Mouse (Mus musculus) MEL (cell line): ENCODE data around the gene Fam180a. TPM values are rescaled to one million over a fixed set of nuclear protein-coding genes. Genes with fewer than 3 reads are reported as not detected.

Experiments used
- DNase-seq: peaks from one replicate; pipeline ENCODE4 v3.0.0; 2011; ENCODE audit warnings: low read depth, low spot score
- H3K27ac ChIP-seq: 2 replicates; pipeline ENCODE4 v1.5.1; 2012; ENCODE audit warnings: low read depth, mild to moderate bottlenecking, control low read depth, low read length, moderate library complexity; ENCODE audit not compliant: control insufficient read depth
- H3K27me3 ChIP-seq, 2 experiments: fragments of 150-350 bp in 1 of 2; sonication (generic) in 1 of 2; 2 replicates each; pipeline ENCODE4 v1.6.1; 2012; ENCODE audit warnings: low read length in 2 of 2, mild to moderate bottlenecking in 2 of 2, improper control_type of control experiment in 1 of 2, moderate library complexity in 1 of 2; ENCODE audit not compliant: insufficient read depth in 2 of 2, control insufficient read depth in 1 of 2
- H3K36me3 ChIP-seq, 2 experiments: 2 replicates each; pipeline ENCODE4 v1.6.1; 2012 to 2014; ENCODE audit warnings: low read length in 2 of 2, improper control_type of control experiment in 1 of 2, inconsistent platforms in 1 of 2, mild to moderate bottlenecking in 1 of 2; ENCODE audit not compliant: insufficient read depth in 2 of 2, control insufficient read depth in 1 of 2
- H3K4me1 ChIP-seq, 2 experiments: fragments of 150-350 bp in 1 of 2; sonication (generic) in 1 of 2; 2 replicates each; pipeline ENCODE4 v1.6.1; 2012; ENCODE audit warnings: low read length in 2 of 2, improper control_type of control experiment in 1 of 2, mild to moderate bottlenecking in 1 of 2; ENCODE audit not compliant: insufficient read depth in 2 of 2, control insufficient read depth in 1 of 2
- H3K4me3 ChIP-seq, 2 experiments: fragments of 150-350 bp in 1 of 2; sonication (generic) in 1 of 2; 2 replicates each; pipeline ENCODE4 v1.5.1; 2012; ENCODE audit warnings: low read depth in 2 of 2, low read length in 2 of 2, mild to moderate bottlenecking in 2 of 2, moderate library complexity in 2 of 2, control low read depth in 1 of 2, improper control_type of control experiment in 1 of 2; ENCODE audit not compliant: control insufficient read depth in 1 of 2, insufficient read depth in 1 of 2
- H3K79me2 ChIP-seq: 2 replicates; pipeline ENCODE4 v1.6.1; 2012; ENCODE audit warnings: mild to moderate bottlenecking, low read length, moderate library complexity; ENCODE audit not compliant: control insufficient read depth, poor library complexity, insufficient read depth
- H3K9ac ChIP-seq: 2 replicates; pipeline ENCODE4 v1.6.1; 2012; ENCODE audit warnings: low read depth, mild to moderate bottlenecking, control low read depth, low read length, moderate library complexity; ENCODE audit not compliant: control insufficient read depth, poor library complexity, severe bottlenecking
- H3K9me3 ChIP-seq: fragments of 150-350 bp; sonication (generic); replicated peaks from 2 replicates; pipeline ENCODE4 v1.6.1; 2012; ENCODE audit warnings: mild to moderate bottlenecking, low read length, improper control_type of control experiment, moderate library complexity; ENCODE audit not compliant: insufficient read depth
- BHLHE40 ChIP-seq: IDR thresholded peaks from 2 replicates; pipeline ENCODE4 v1.6.1; 2012; ENCODE audit warnings: low read depth, mild to moderate bottlenecking, inconsistent platforms, low read length, improper control_type of control experiment, borderline replicate concordance
- CHD1 ChIP-seq: IDR thresholded peaks from 2 replicates; pipeline ENCODE4 v1.6.1; 2012; ENCODE audit warnings: low read depth, mild to moderate bottlenecking, inconsistent platforms, low read length, improper control_type of control experiment
- E2F4 ChIP-seq: IDR thresholded peaks from 2 replicates; pipeline ENCODE4 v1.6.1; 2011; ENCODE audit warnings: low read depth, low read length, improper control_type of control experiment, borderline replicate concordance
- ETS1 ChIP-seq: IDR thresholded peaks from 2 replicates; pipeline ENCODE4 v1.6.1; 2012; ENCODE audit warnings: low read depth, mild to moderate bottlenecking, inconsistent platforms, low read length, improper control_type of control experiment, moderate library complexity
- GABPA ChIP-seq: IDR thresholded peaks from 2 replicates; pipeline ENCODE4 v1.6.1; 2012; ENCODE audit warnings: low read depth, mild to moderate bottlenecking, inconsistent platforms, low read length, improper control_type of control experiment, moderate library complexity
- GATA1 ChIP-seq: IDR thresholded peaks from 2 replicates; pipeline ENCODE4 v1.6.1; 2011; ENCODE audit warnings: low read depth, low read length, improper control_type of control experiment
- JUND ChIP-seq: IDR thresholded peaks from 2 replicates; pipeline ENCODE4 v1.6.1; 2011; ENCODE audit warnings: low read depth, mild to moderate bottlenecking, improper control_type of control experiment, low read length
- KAT2A ChIP-seq: conservative IDR thresholded peaks from 2 replicates; pipeline ENCODE4 v1.6.1; 2012; ENCODE audit warnings: low read depth, low read length, improper control_type of control experiment, inconsistent platforms
- MAFK ChIP-seq: IDR thresholded peaks from 2 replicates; pipeline ENCODE4 v1.6.1; 2011; ENCODE audit warnings: low read depth, mild to moderate bottlenecking, low read length, improper control_type of control experiment, borderline replicate concordance
- MAX ChIP-seq: IDR thresholded peaks from 2 replicates; pipeline ENCODE4 v1.6.1; 2011; ENCODE audit warnings: low read length, improper control_type of control experiment
- MAZ ChIP-seq: IDR thresholded peaks from 2 replicates; pipeline ENCODE4 v1.6.1; 2012; ENCODE audit warnings: low read depth, mild to moderate bottlenecking, inconsistent platforms, low read length, improper control_type of control experiment
- MEF2A ChIP-seq: IDR thresholded peaks from 2 replicates; pipeline ENCODE4 v1.6.1; 2014; ENCODE audit warnings: low read depth, mild to moderate bottlenecking, inconsistent platforms, low read length, improper control_type of control experiment; ENCODE audit not compliant: poor library complexity, insufficient replicate concordance, severe bottlenecking; ENCODE audit errors: extremely low read depth
- MXI1 ChIP-seq: IDR thresholded peaks from 2 replicates; pipeline ENCODE4 v1.6.1; 2011; ENCODE audit warnings: mild to moderate bottlenecking, low read depth, low read length, improper control_type of control experiment
- MYB ChIP-seq: IDR thresholded peaks from 2 replicates; pipeline ENCODE4 v1.6.1; 2011; ENCODE audit warnings: mild to moderate bottlenecking, low read depth, low read length, improper control_type of control experiment
- NELFE ChIP-seq: IDR thresholded peaks from 2 replicates; pipeline ENCODE4 v1.6.1; 2011; ENCODE audit warnings: low read depth, low read length, improper control_type of control experiment
- NRF1 ChIP-seq: IDR thresholded peaks from 2 replicates; pipeline ENCODE4 v1.6.1; 2014; ENCODE audit warnings: low read depth, mild to moderate bottlenecking, inconsistent platforms, low read length, improper control_type of control experiment, moderate library complexity; ENCODE audit not compliant: poor library complexity, insufficient read depth, severe bottlenecking
- POLR2A ChIP-seq, 2 experiments: IDR thresholded peaks; 2 replicates each; pipeline ENCODE4 v1.6.1; 2011 to 2012; ENCODE audit warnings: low read length in 2 of 2, mild to moderate bottlenecking in 2 of 2, control low read depth in 1 of 2, improper control_type of control experiment in 1 of 2, low read depth in 1 of 2, moderate library complexity in 1 of 2; ENCODE audit not compliant: control insufficient read depth in 1 of 2, insufficient read depth in 1 of 2, poor library complexity in 1 of 2
- POLR2AphosphoS2 ChIP-seq: IDR thresholded peaks from 2 replicates; pipeline ENCODE4 v1.6.1; 2011; ENCODE audit warnings: low read length, improper control_type of control experiment
- RAD21 ChIP-seq: IDR thresholded peaks from 2 replicates; pipeline ENCODE4 v1.6.1; 2011; ENCODE audit warnings: mild to moderate bottlenecking, low read depth, low read length, improper control_type of control experiment
- SMC3 ChIP-seq: IDR thresholded peaks from 2 replicates; pipeline ENCODE4 v1.6.1; 2011; ENCODE audit warnings: low read depth, low read length, improper control_type of control experiment
- TAL1 ChIP-seq: IDR thresholded peaks from 2 replicates; pipeline ENCODE4 v1.6.1; 2012; ENCODE audit warnings: mild to moderate bottlenecking, inconsistent platforms, low read length, moderate library complexity, mixed read lengths
- TCF12 ChIP-seq: IDR thresholded peaks from 2 replicates; pipeline ENCODE4 v1.6.1; 2014; ENCODE audit warnings: low read depth, mild to moderate bottlenecking, inconsistent platforms, low read length, improper control_type of control experiment, moderate library complexity
- USF2 ChIP-seq, 2 experiments: IDR thresholded peaks; 2 replicates each; pipeline ENCODE4 v1.6.1; 2011 to 2012; ENCODE audit warnings: improper control_type of control experiment in 2 of 2, low read length in 2 of 2, borderline replicate concordance in 1 of 2, inconsistent platforms in 1 of 2, low read depth in 1 of 2, mild to moderate bottlenecking in 1 of 2; ENCODE audit not compliant: insufficient read depth in 1 of 2
- ZC3H11A ChIP-seq: IDR thresholded peaks from 2 replicates; pipeline ENCODE4 v1.6.1; 2012; ENCODE audit warnings: low read depth, mild to moderate bottlenecking, inconsistent platforms, low read length, improper control_type of control experiment
- ZKSCAN1 ChIP-seq: IDR thresholded peaks from 2 replicates; pipeline ENCODE4 v1.6.1; 2012; ENCODE audit warnings: low read depth, mild to moderate bottlenecking, inconsistent platforms, low read length, improper control_type of control experiment, moderate library complexity
- ZMIZ1 ChIP-seq: IDR thresholded peaks from 2 replicates; pipeline ENCODE4 v1.6.1; 2012; ENCODE audit warnings: low read depth, mild to moderate bottlenecking, inconsistent platforms, low read length, improper control_type of control experiment, moderate library complexity
- polyA plus RNA-seq, 2 experiments: library from polyadenylated mRNA; stranded (reverse) in 1 of 2; unstranded in 1 of 2; fragments of >175 nt in 1 of 2; fragments of >200 nt in 1 of 2; gene quantifications; 2 replicates each; pipeline versions ENCODE4 v1.2.1 to v1.2.4; 2012; ENCODE audit warnings: low replicate concordance in 2 of 2, low read depth in 1 of 2; ENCODE audit not compliant: insufficient read length in 2 of 2, insufficient read depth in 1 of 2, missing spikeins in 1 of 2
- total RNA-seq: library from RNA; depleted of rRNA; stranded (reverse); fragments of 300-350 nt; gene quantifications from 2 replicates; pipeline ENCODE4 v1.2.3, GENCODE M21; 2012

Fam180a gene
- total and polyA plus RNA-seq, 3 experiments, result not detected

GRCm38 (mm10) chr6:35288920-35289319 lies 37.0 kb downstream of the Fam180a start:
- no peaks in the 10 kb centered on the region for H3K9me3 ChIP-seq
- no peak overlapping the region for H3K27ac ChIP-seq
- H3K9ac ChIP-seq, result no peak overlapping the region
- no peak for DNase-seq
- H3K4me1 ChIP-seq, result no peaks in the 10 kb centered on the region
- no peaks in the 10 kb centered on the region for H3K79me2 ChIP-seq
- TF ChIP-seq POLR2AphosphoS2 (no peak), ETS1 (no peak), GABPA (no peak), CHD1 (no peak), ZC3H11A (no peak), TCF12 (no peak), USF2 (IDR thresholded peaks at IDR 0.05; ENCODE audit: borderline replicate concordance in 1 of 2, insufficient read depth in 1 of 2, low read depth in 1 of 2, low read length in 2 of 2) (no peak), JUND (no peak), NELFE (no peak), POLR2A (IDR thresholded peaks at IDR 0.05; ENCODE audit: control insufficient read depth in 1 of 2, insufficient read depth in 1 of 2, low read depth in 1 of 2, low read length in 2 of 2, poor library complexity in 1 of 2) (no peak), GATA1 (no peak), RAD21 (no peak), MAZ (no peak), ZKSCAN1 (no peak), TAL1 (no peak), MEF2A (no peak), ZMIZ1 (no peak), MYB (no peak), E2F4 (no peak), KAT2A (no peak)
- no peaks in the 10 kb centered on the region for H3K36me3 ChIP-seq
- H3K27me3 ChIP-seq, result peaks cover 0 to 2% of the 10 kb centered on the region in 2 experiments; a peak in 1 of 4 replicates
- H3K4me3 ChIP-seq, result no peak overlapping the region

GRCm38 (mm10) chr6:35288114-35288761 lies 37.7 kb downstream of the Fam180a start:
- no peak overlapping the region for H3K9ac ChIP-seq
- no peaks in the 10 kb centered on the region for H3K9me3 ChIP-seq
- TF ChIP-seq POLR2A (IDR thresholded peaks at IDR 0.05; ENCODE audit: control insufficient read depth in 1 of 2, insufficient read depth in 1 of 2, low read depth in 1 of 2, low read length in 2 of 2, poor library complexity in 1 of 2) (no peak), MXI1 (no peak), ZKSCAN1 (no peak), SMC3 (no peak), BHLHE40 (no peak), NRF1 (no peak), MAFK (no peak), MAZ (no peak), MAX (no peak)
- no peak for DNase-seq
- H3K4me1 ChIP-seq, result no peaks in the 10 kb centered on the region
- no peak overlapping the region for H3K4me3 ChIP-seq
- H3K27me3 ChIP-seq, result peaks cover 0 to 2% of the 10 kb centered on the region in 2 experiments; a peak in 1 of 4 replicates
- H3K27ac ChIP-seq, result no peak overlapping the region
- no peaks in the 10 kb centered on the region for H3K36me3 ChIP-seq
- H3K79me2 ChIP-seq, result no peaks in the 10 kb centered on the region
